Mouse (Mus musculus): ENCODE data around the gene Slit1. TPM values are rescaled to one million over a fixed set of nuclear protein-coding genes. Genes with fewer than 3 reads are reported as not detected.

Gene Slit1
- total RNA-seq, 4 experiments from 2014 or later: 43.6 to 51.7 (median 48.7) TPM

- no peak for DNase-seq (ENCODE audit: low spot score in 2 of 2)
These were observed 18.5 kb downstream of the Slit1 start for GRCm38 (mm10) chr19:41724831-41725470.

- no peak for DNase-seq (ENCODE audit: low spot score in 2 of 2)
These were observed 20.1 kb downstream of the Slit1 start for GRCm38 (mm10) chr19:41723337-41723736.

- no peak for DNase-seq (ENCODE audit: low spot score in 2 of 2)
These were observed 24.0 kb downstream of the Slit1 start for GRCm38 (mm10) chr19:41719436-41719835.

GRCm38 (mm10) chr19:41716233-41717218 lies 26.9 kb downstream of the Slit1 start:
- DNase-seq (ENCODE audit: low spot score in 2 of 2): no peak

GRCm38 (mm10) chr19:41714431-41714917 lies 29.0 kb downstream of the Slit1 start:
- no peak for DNase-seq (ENCODE audit: low spot score in 2 of 2)

GRCm38 (mm10) chr19:41712829-41713228 lies 30.6 kb downstream of the Slit1 start:
- no peak for DNase-seq (ENCODE audit: low spot score in 2 of 2)

- no peak for DNase-seq (ENCODE audit: low spot score in 2 of 2)
These were observed 31.8 kb downstream of the Slit1 start for GRCm38 (mm10) chr19:41711665-41712064.

GRCm38 (mm10) chr19:41709497-41710165 lies 33.8 kb downstream of the Slit1 start:
- no peak for DNase-seq (ENCODE audit: low spot score in 2 of 2)

GRCm38 (mm10) chr19:41707850-41708249 lies 35.6 kb downstream of the Slit1 start:
- no peak for DNase-seq (ENCODE audit: low spot score in 2 of 2)

GRCm38 (mm10) chr19:41706094-41706828 lies 37.2 kb downstream of the Slit1 start:
- DNase-seq (ENCODE audit: low spot score in 2 of 2): no peak

GRCm38 (mm10) chr19:41705416-41705815 lies 38.0 kb downstream of the Slit1 start:
- DNase-seq (ENCODE audit: low spot score in 2 of 2): no peak

GRCm38 (mm10) chr19:41702638-41703037 lies 40.8 kb downstream of the Slit1 start:
- no peak for DNase-seq (ENCODE audit: low spot score in 2 of 2)

- DNase-seq (ENCODE audit: low spot score in 2 of 2): no peak
These were observed 44.5 kb downstream of the Slit1 start for GRCm38 (mm10) chr19:41698857-41699424.

GRCm38 (mm10) chr19:41697807-41698515 lies 45.5 kb downstream of the Slit1 start:
- no peak for DNase-seq (ENCODE audit: low spot score in 2 of 2)

GRCm38 (mm10) chr19:41697111-41697806 lies 46.2 kb downstream of the Slit1 start:
- DNase-seq (ENCODE audit: low spot score in 2 of 2): peak; percentile 56 to 94

GRCm38 (mm10) chr19:41696443-41696842 lies 47.0 kb downstream of the Slit1 start:
- no peak for DNase-seq (ENCODE audit: low spot score in 2 of 2)

- peak in 1 of 2 experiments; percentile 72 for DNase-seq (ENCODE audit: low spot score in 2 of 2)
These were observed 48.4 kb downstream of the Slit1 start for GRCm38 (mm10) chr19:41695046-41695445.

- DNase-seq (ENCODE audit: low spot score in 2 of 2): no peak
These were observed 48.9 kb downstream of the Slit1 start for GRCm38 (mm10) chr19:41694610-41695009.

- DNase-seq (ENCODE audit: low spot score in 2 of 2): peak in 1 of 2 experiments; percentile 65
These were observed 49.7 kb downstream of the Slit1 start for GRCm38 (mm10) chr19:41693727-41694126.
